Mouse (Mus musculus) E14TG2a.4 (cell line): Measurements from ENCODE around the gene Mat2a.

Experiments used
- H3K27me3 ChIP-seq: 2 replicates; pipeline ENCODE4 v1.6.1; 2014; ENCODE audit warnings: low read length, control low read depth; ENCODE audit not compliant: insufficient read depth
- H3K36me3 ChIP-seq: 2 replicates; pipeline ENCODE4 v1.6.1; 2014; ENCODE audit warnings: low read length, control low read depth; ENCODE audit not compliant: insufficient read depth
- H3K4me1 ChIP-seq: replicated peaks from 2 replicates; pipeline ENCODE4 v1.6.1; 2014; ENCODE audit warnings: low read depth, low read length, control low read depth
- H3K4me3 ChIP-seq: replicated peaks from 2 replicates; pipeline ENCODE4 v1.5.1; 2014; ENCODE audit warnings: mild to moderate bottlenecking, low read length
- H3K9me3 ChIP-seq: 2 replicates; pipeline ENCODE4 v1.6.1; 2014; ENCODE audit warnings: low read length, control low read depth
- CTCF ChIP-seq: conservative IDR thresholded peaks from 2 replicates; pipeline ENCODE4 v1.5.1; 2014; ENCODE audit warnings: low read length
- NANOG ChIP-seq: IDR thresholded peaks from 2 replicates; pipeline ENCODE4 v1.6.1; 2014; ENCODE audit warnings: borderline replicate concordance, low read length, mixed read lengths
- POU5F1 ChIP-seq: IDR thresholded peaks from 2 replicates; pipeline ENCODE4 v1.6.1; 2014; ENCODE audit warnings: low read length, borderline replicate concordance

The Mat2a gene

GRCm38 (mm10) chr6:72429061-72429842, 10.1 kb downstream of the Mat2a start:
- H3K4me1 ChIP-seq = peaks cover 21% of the 10 kb centered on the region; the same call in 1 of the 2 replicates
- no peak for TF ChIP-seq CTCF
- no peak for TF ChIP-seq POU5F1
- no peak for TF ChIP-seq NANOG
- peaks cover 100% of the 10 kb centered on the region for H3K36me3 ChIP-seq
- peaks cover 13% of the 10 kb centered on the region for H3K9me3 ChIP-seq
- H3K4me3 ChIP-seq = no peak overlapping the region
- no peaks in the 10 kb centered on the region for H3K27me3 ChIP-seq

GRCm38 (mm10) chr6:72428036-72428435, 11.3 kb downstream of the Mat2a start:
- TF ChIP-seq CTCF (peak; percentile 62), NANOG (no peak)
- Histone ChIP-seq H3K4me1 (peaks cover 21% of the 10 kb centered on the region; the same call in 1 of the 2 replicates), H3K36me3 (peaks cover 100% of the 10 kb centered on the region), H3K4me3 (no peak overlapping the region), H3K9me3 (peaks cover 16% of the 10 kb centered on the region), H3K27me3 (no peaks in the 10 kb centered on the region)

- TF ChIP-seq CTCF = no peak
- no peak for TF ChIP-seq NANOG
- no peak for TF ChIP-seq POU5F1
- H3K4me3 ChIP-seq = no peak overlapping the region
- H3K9me3 ChIP-seq = peaks cover 16% of the 10 kb centered on the region
- no peaks in the 10 kb centered on the region for H3K27me3 ChIP-seq
- peaks cover 13% of the 10 kb centered on the region; the same call in 1 of the 2 replicates for H3K4me1 ChIP-seq
- H3K36me3 ChIP-seq = peaks cover 96% of the 10 kb centered on the region
Observed at GRCm38 (mm10) chr6:72425646-72426045, 13.7 kb downstream of the Mat2a start.

GRCm38 (mm10) chr6:72420901-72421300, 18.5 kb downstream of the Mat2a start:
- TF ChIP-seq CTCF (no peak), NANOG (no peak), POU5F1 (no peak)
- Histone ChIP-seq H3K27me3 (no peaks in the 10 kb centered on the region), H3K9me3 (peaks cover 16% of the 10 kb centered on the region), H3K4me1 (peaks cover 7% of the 10 kb centered on the region; the same call in 1 of the 2 replicates), H3K36me3 (peaks cover 87% of the 10 kb centered on the region), H3K4me3 (no peak overlapping the region)

- H3K27me3 ChIP-seq = no peaks in the 10 kb centered on the region
- peaks cover 14% of the 10 kb centered on the region for H3K4me1 ChIP-seq
- H3K36me3 ChIP-seq = peaks cover 80% of the 10 kb centered on the region
- peaks cover 9% of the 10 kb centered on the region for H3K9me3 ChIP-seq
- TF ChIP-seq POU5F1 = no peak
- H3K4me3 ChIP-seq = no peak overlapping the region
Observed at GRCm38 (mm10) chr6:72419806-72420205, 19.6 kb downstream of the Mat2a start.

- Histone ChIP-seq H3K9me3 (no peaks in the 10 kb centered on the region), H3K27me3 (no peaks in the 10 kb centered on the region), H3K36me3 (peaks cover 65% of the 10 kb centered on the region), H3K4me1 (peaks cover 22% of the 10 kb centered on the region), H3K4me3 (no peak overlapping the region)
- TF ChIP-seq POU5F1 = no peak
- TF ChIP-seq NANOG = no peak
- TF ChIP-seq CTCF = no peak
Observed at GRCm38 (mm10) chr6:72418279-72418678, 21.1 kb downstream of the Mat2a start.

- TF ChIP-seq NANOG (no peak), CTCF (no peak), POU5F1 (no peak)
- Histone ChIP-seq H3K27me3 (no peaks in the 10 kb centered on the region), H3K4me3 (no peak overlapping the region), H3K4me1 (peaks cover 22% of the 10 kb centered on the region), H3K36me3 (peaks cover 44% of the 10 kb centered on the region), H3K9me3 (no peaks in the 10 kb centered on the region)
Observed at GRCm38 (mm10) chr6:72415964-72416772, 23.2 kb downstream of the Mat2a start.

GRCm38 (mm10) chr6:72415181-72415580, 24.2 kb downstream of the Mat2a start:
- peaks cover 22% of the 10 kb centered on the region for H3K4me1 ChIP-seq

More at GRCm38 (mm10) chr6:72415181-72415580, 24.2 kb downstream of the Mat2a start:
- TF ChIP-seq NANOG (no peak), POU5F1 (no peak), CTCF (no peak; the same call in 1 of the 2 replicates)
- no peaks in the 10 kb centered on the region for H3K27me3 ChIP-seq
- peak overlapping the region; percentile 92 for H3K4me3 ChIP-seq
- no peaks in the 10 kb centered on the region for H3K9me3 ChIP-seq
- peaks cover 43% of the 10 kb centered on the region for H3K36me3 ChIP-seq
